Mouse (Mus musculus) CH12.LX (cell line): ENCODE measurements at regions not wholly inside any gene's neighbourhood (a gene's known extent, or its start where the extent isn't known, plus 50 kb on each side); places are given as distances from the start of the nearest gene placed in this dataset.

Source experiments
- DNase-seq: peaks from one replicate; pipeline ENCODE4 v3.0.0-alpha.2; 2013; ENCODE audit errors: extremely low read depth
- H3K27ac ChIP-seq: 2 replicates; pipeline ENCODE4 v1.5.1; 2012; ENCODE audit warnings: low read depth, mild to moderate bottlenecking, control low read depth, moderate library complexity; ENCODE audit not compliant: insufficient read depth
- H3K27me3 ChIP-seq: replicated peaks from 2 replicates; pipeline ENCODE3; 2012; ENCODE audit warnings: inconsistent platforms
- H3K36me3 ChIP-seq, 2 experiments: replicated peaks in 1 of 2; 2 replicates each; pipeline versions ENCODE3 to v1.6.1; 2012; ENCODE audit warnings: inconsistent platforms in 1 of 2, low read length in 1 of 2, mild to moderate bottlenecking in 1 of 2, mixed read lengths in 1 of 2, moderate library complexity in 1 of 2; ENCODE audit not compliant: control insufficient read depth in 1 of 2, insufficient read depth in 1 of 2
- H3K4me1 ChIP-seq, 2 experiments: 2 replicates each; pipeline ENCODE4 v1.6.1; 2012; ENCODE audit warnings: inconsistent platforms in 1 of 2, moderate library complexity in 1 of 2; ENCODE audit not compliant: insufficient read depth in 2 of 2, control insufficient read depth in 1 of 2
- H3K4me2 ChIP-seq: 2 replicates; pipeline ENCODE4 v1.6.1; 2012; ENCODE audit warnings: low read depth, mild to moderate bottlenecking, control low read depth; ENCODE audit not compliant: poor library complexity, insufficient read depth, severe bottlenecking
- H3K4me3 ChIP-seq, 3 experiments: fragments of 150-350 bp in 1 of 3; sonication (generic) in 1 of 3; replicated peaks in 1 of 3; 2 replicates each; pipeline versions ENCODE3 to v1.5.1; 2011 to 2012; ENCODE audit warnings: low read depth in 2 of 3, low read length in 2 of 3, mild to moderate bottlenecking in 2 of 3, moderate library complexity in 2 of 3, control low read depth in 1 of 3, improper control_type of control experiment in 1 of 3, inconsistent platforms in 1 of 3, mixed read lengths in 1 of 3; ENCODE audit not compliant: poor library complexity in 1 of 3
- H3K79me2 ChIP-seq: replicated peaks from 2 replicates; pipeline ENCODE4 v1.6.1; 2012; ENCODE audit warnings: mild to moderate bottlenecking, moderate library complexity; ENCODE audit not compliant: control insufficient read depth, poor library complexity, insufficient read depth, severe bottlenecking; ENCODE audit errors: extremely low read depth
- H3K9ac ChIP-seq: 2 replicates; pipeline ENCODE4 v1.6.1; 2012; ENCODE audit warnings: low read depth, mild to moderate bottlenecking, control low read depth, moderate library complexity; ENCODE audit not compliant: insufficient read depth
- H3K9me3 ChIP-seq: replicated peaks from 2 replicates; pipeline ENCODE3; 2012; ENCODE audit warnings: low read length, inconsistent platforms, mixed read lengths
- CHD1 ChIP-seq: IDR thresholded peaks from 2 replicates; pipeline ENCODE4 v1.6.1; 2012; ENCODE audit warnings: low read depth, low read length, improper control_type of control experiment, inconsistent platforms
- CHD2 ChIP-seq: IDR thresholded peaks from 2 replicates; pipeline ENCODE4 v1.6.1; 2011; ENCODE audit warnings: low read length, improper control_type of control experiment
- CTCF ChIP-seq, 2 experiments: IDR thresholded peaks in 1 of 2; conservative IDR thresholded peaks in 1 of 2; 2 replicates each; pipeline ENCODE4 v1.5.1; 2011 to 2012; ENCODE audit warnings: low read depth in 2 of 2, low read length in 2 of 2, improper control_type of control experiment in 1 of 2, inconsistent platforms in 1 of 2, mild to moderate bottlenecking in 1 of 2, moderate library complexity in 1 of 2
- E2F4 ChIP-seq: IDR thresholded peaks from 2 replicates; pipeline ENCODE4 v1.6.1; 2011; ENCODE audit warnings: low read depth, low read length, improper control_type of control experiment; ENCODE audit not compliant: insufficient replicate concordance
- EP300 ChIP-seq: IDR thresholded peaks from 2 replicates; pipeline ENCODE4 v1.6.1; 2011; ENCODE audit warnings: low read length, improper control_type of control experiment
- GABPA ChIP-seq: IDR thresholded peaks from 2 replicates; pipeline ENCODE4 v1.6.1; 2012; ENCODE audit warnings: low read depth, low read length, improper control_type of control experiment, inconsistent platforms; ENCODE audit not compliant: insufficient replicate concordance
- IRF4 ChIP-seq: IDR thresholded peaks from 2 replicates; pipeline ENCODE4 v1.6.1; 2014; ENCODE audit warnings: low read depth, mild to moderate bottlenecking, inconsistent platforms, low read length, improper control_type of control experiment
- JUN ChIP-seq: IDR thresholded peaks from 2 replicates; pipeline ENCODE4 v1.6.1; 2011; ENCODE audit warnings: low read depth, mild to moderate bottlenecking, low read length, improper control_type of control experiment, moderate library complexity; ENCODE audit not compliant: insufficient read depth
- KAT2A ChIP-seq: IDR thresholded peaks from 2 replicates; pipeline ENCODE4 v1.6.1; 2012; ENCODE audit warnings: low read length, improper control_type of control experiment, inconsistent platforms; ENCODE audit not compliant: insufficient replicate concordance
- MAFK ChIP-seq: IDR thresholded peaks from 2 replicates; pipeline ENCODE4 v1.6.1; 2011; ENCODE audit warnings: low read length, improper control_type of control experiment; ENCODE audit not compliant: insufficient replicate concordance
- MAZ ChIP-seq: IDR thresholded peaks from 2 replicates; pipeline ENCODE4 v1.6.1; 2012; ENCODE audit warnings: low read depth, mild to moderate bottlenecking, inconsistent platforms, low read length, improper control_type of control experiment, moderate library complexity
- MYC ChIP-seq: IDR thresholded peaks from 2 replicates; pipeline ENCODE4 v1.6.1; 2011; ENCODE audit warnings: low read depth, mild to moderate bottlenecking, improper control_type of control experiment, low read length
- NRF1 ChIP-seq: IDR thresholded peaks from 2 replicates; pipeline ENCODE4 v1.6.1; 2014; ENCODE audit warnings: low read depth, mild to moderate bottlenecking, inconsistent platforms, low read length, improper control_type of control experiment, moderate library complexity
- PAX5 ChIP-seq: IDR thresholded peaks from 2 replicates; pipeline ENCODE4 v1.6.1; 2012; ENCODE audit warnings: low read length, inconsistent platforms, mixed read lengths
- POLR2A ChIP-seq: IDR thresholded peaks from 2 replicates; pipeline ENCODE4 v1.6.1; 2011; ENCODE audit warnings: low read depth, mild to moderate bottlenecking, improper control_type of control experiment, low read length
- POLR2AphosphoS2 ChIP-seq: IDR thresholded peaks from 2 replicates; pipeline ENCODE4 v1.6.1; 2011; ENCODE audit warnings: low read depth, low read length, improper control_type of control experiment
- RAD21 ChIP-seq: IDR thresholded peaks from 2 replicates; pipeline ENCODE4 v1.6.1; 2011; ENCODE audit warnings: low read depth, mild to moderate bottlenecking, low read length, improper control_type of control experiment, moderate library complexity
- SIN3A ChIP-seq: IDR thresholded peaks from 2 replicates; pipeline ENCODE4 v1.6.1; 2012; ENCODE audit warnings: low read length, improper control_type of control experiment, inconsistent platforms
- SMC3 ChIP-seq: IDR thresholded peaks from 2 replicates; pipeline ENCODE4 v1.6.1; 2011; ENCODE audit warnings: low read depth, low read length, improper control_type of control experiment
- TBP ChIP-seq: conservative IDR thresholded peaks from 2 replicates; pipeline ENCODE4 v1.6.1; 2011; ENCODE audit warnings: low read depth, low read length, improper control_type of control experiment
- TCF12 ChIP-seq: IDR thresholded peaks from 2 replicates; pipeline ENCODE4 v1.6.1; 2014; ENCODE audit warnings: low read depth, mild to moderate bottlenecking, inconsistent platforms, low read length, improper control_type of control experiment
- UBTF ChIP-seq: IDR thresholded peaks from 2 replicates; pipeline ENCODE4 v1.6.1; 2012; ENCODE audit warnings: low read depth, mild to moderate bottlenecking, inconsistent platforms, low read length, improper control_type of control experiment, moderate library complexity
- USF1 ChIP-seq: IDR thresholded peaks from 2 replicates; pipeline ENCODE4 v1.6.1; 2014; ENCODE audit warnings: low read depth, mild to moderate bottlenecking, inconsistent platforms, low read length, improper control_type of control experiment
- USF2 ChIP-seq: conservative IDR thresholded peaks from 2 replicates; pipeline ENCODE4 v1.6.1; 2011; ENCODE audit warnings: low read depth, low read length, improper control_type of control experiment
- ZC3H11A ChIP-seq: IDR thresholded peaks from 2 replicates; pipeline ENCODE4 v1.6.1; 2012; ENCODE audit warnings: low read depth, mild to moderate bottlenecking, inconsistent platforms, low read length, improper control_type of control experiment
- ZKSCAN1 ChIP-seq: IDR thresholded peaks from 2 replicates; pipeline ENCODE4 v1.6.1; 2012; ENCODE audit warnings: low read depth, inconsistent platforms, low read length, improper control_type of control experiment, borderline replicate concordance
- ZMIZ1 ChIP-seq: IDR thresholded peaks from 2 replicates; pipeline ENCODE4 v1.6.1; 2012; ENCODE audit warnings: low read depth, mild to moderate bottlenecking, inconsistent platforms, low read length, improper control_type of control experiment
- ZNF384 ChIP-seq: IDR thresholded peaks from 2 replicates; pipeline ENCODE4 v1.6.1; 2012; ENCODE audit warnings: low read depth, low read length, improper control_type of control experiment, inconsistent platforms
- dilution Hi-C: fragments of 300-500 bp; cut with MboI; formaldehyde crosslinking; loops from 2 replicates; pipeline ENCODE4 v1.14.3; 2020; ENCODE audit warnings: low sequenced_read_pairs; ENCODE audit not compliant: extremely low pct_unique_long_range_greater_than_20kb, extremely low pct_ligation_motif_present
- in situ Hi-C: fragments of 300-500 bp; cut with MboI; formaldehyde crosslinking; loops from 3 replicates; pipeline ENCODE4 v1.14.3; 2019; ENCODE audit warnings: low sequenced_read_pairs, low pct_ligation_motif_present, low pct_unique_long_range_greater_than_20kb, mixed read lengths

DNA sequence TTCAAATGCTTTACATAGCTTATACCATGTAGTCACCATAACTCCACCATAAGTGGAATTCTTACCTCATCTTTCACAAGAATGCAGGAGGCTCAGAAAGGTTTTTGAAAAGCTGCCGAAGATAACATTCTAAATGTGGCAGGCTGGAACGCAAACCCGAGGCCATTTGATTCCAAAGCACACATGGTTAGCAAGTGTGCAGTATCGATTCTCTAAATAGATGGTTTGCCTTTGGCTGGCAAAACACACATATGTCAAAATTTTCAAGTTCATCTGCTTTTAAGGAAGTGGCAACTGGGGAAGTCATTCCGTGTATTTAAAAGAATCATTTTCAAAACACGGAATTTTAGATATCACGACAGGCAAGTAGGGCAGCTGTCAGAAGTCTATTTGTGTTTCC is 609.8 kb downstream of the Actr3 start:
- H3K27ac ChIP-seq: no peak overlapping the region
- H3K9me3 ChIP-seq: peaks cover 41% of the 10 kb centered on the region
- no peak overlapping the region for H3K4me2 ChIP-seq
- dilution Hi-C loops (no loop called here), in situ Hi-C loops (no loop called here)
- no peaks in the 10 kb centered on the region for H3K79me2 ChIP-seq
- DNase-seq: no peak
- H3K4me1 ChIP-seq: no peaks in the 10 kb centered on the region
- H3K9ac ChIP-seq: no peak overlapping the region
- TF ChIP-seq RAD21 (no peak), MYC (no peak), ZKSCAN1 (no peak), CHD1 (no peak), CHD2 (no peak), GABPA (no peak), ZC3H11A (no peak), MAFK (no peak), UBTF (no peak), SMC3 (no peak), CTCF (conservative IDR thresholded peaks at IDR 0.05 in 1 of 2, IDR thresholded peaks at IDR 0.05 in 1 of 2; ENCODE audit: low read depth in 2 of 2, low read length in 2 of 2) (no peak), POLR2AphosphoS2 (no peak), ZNF384 (no peak), TCF12 (no peak), E2F4 (no peak), USF2 (no peak), TBP (no peak), USF1 (no peak), ZMIZ1 (no peak), EP300 (no peak)
- H3K4me3 ChIP-seq: no peak overlapping the region
- no peaks in the 10 kb centered on the region for H3K36me3 ChIP-seq
- H3K27me3 ChIP-seq: no peaks in the 10 kb centered on the region

DNA sequence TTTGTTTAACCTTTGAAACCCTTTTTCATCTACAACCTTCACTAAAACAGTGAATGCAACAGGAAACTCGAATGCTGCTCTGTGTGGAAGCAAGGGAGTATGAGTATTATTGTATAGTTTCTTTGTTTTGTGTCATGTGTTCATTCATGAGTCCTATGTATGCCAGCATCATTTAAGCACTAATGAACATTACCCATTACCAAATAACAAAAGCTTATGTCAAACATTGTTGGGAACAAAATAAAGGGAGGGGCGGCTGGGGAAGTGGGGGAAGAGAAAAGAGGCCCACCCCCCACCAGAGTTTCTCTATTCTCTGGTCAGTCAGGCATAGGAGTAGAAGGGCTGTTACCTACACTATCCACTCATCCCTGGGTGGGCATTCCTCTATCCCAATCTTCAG is 642.5 kb downstream of the Actr3 start:
- Histone ChIP-seq H3K4me1 (no peaks in the 10 kb centered on the region), H3K79me2 (no peaks in the 10 kb centered on the region), H3K27ac (no peak overlapping the region), H3K4me3 (no peak overlapping the region), H3K36me3 (no peaks in the 10 kb centered on the region), H3K9me3 (peaks cover 30% of the 10 kb centered on the region), H3K27me3 (no peaks in the 10 kb centered on the region), H3K4me2 (no peak overlapping the region), H3K9ac (no peak overlapping the region)
- in situ Hi-C loops (no loop called here), dilution Hi-C loops (no loop called here)
- no peak for TF ChIP-seq MAZ
- TF ChIP-seq KAT2A: no peak
- no peak for TF ChIP-seq IRF4
- no peak for TF ChIP-seq UBTF
- TF ChIP-seq JUN: no peak
- TF ChIP-seq PAX5: no peak
- no peak for TF ChIP-seq SIN3A
- TF ChIP-seq TBP: no peak
- no peak for TF ChIP-seq ZNF384
- TF ChIP-seq POLR2A: no peak
- no peak for TF ChIP-seq NRF1
- TF ChIP-seq MAFK: no peak
- DNase-seq: no peak
